Mouse (Mus musculus): ENCODE results near the gene Neurl1b.

Neurl1b gene

DNA sequence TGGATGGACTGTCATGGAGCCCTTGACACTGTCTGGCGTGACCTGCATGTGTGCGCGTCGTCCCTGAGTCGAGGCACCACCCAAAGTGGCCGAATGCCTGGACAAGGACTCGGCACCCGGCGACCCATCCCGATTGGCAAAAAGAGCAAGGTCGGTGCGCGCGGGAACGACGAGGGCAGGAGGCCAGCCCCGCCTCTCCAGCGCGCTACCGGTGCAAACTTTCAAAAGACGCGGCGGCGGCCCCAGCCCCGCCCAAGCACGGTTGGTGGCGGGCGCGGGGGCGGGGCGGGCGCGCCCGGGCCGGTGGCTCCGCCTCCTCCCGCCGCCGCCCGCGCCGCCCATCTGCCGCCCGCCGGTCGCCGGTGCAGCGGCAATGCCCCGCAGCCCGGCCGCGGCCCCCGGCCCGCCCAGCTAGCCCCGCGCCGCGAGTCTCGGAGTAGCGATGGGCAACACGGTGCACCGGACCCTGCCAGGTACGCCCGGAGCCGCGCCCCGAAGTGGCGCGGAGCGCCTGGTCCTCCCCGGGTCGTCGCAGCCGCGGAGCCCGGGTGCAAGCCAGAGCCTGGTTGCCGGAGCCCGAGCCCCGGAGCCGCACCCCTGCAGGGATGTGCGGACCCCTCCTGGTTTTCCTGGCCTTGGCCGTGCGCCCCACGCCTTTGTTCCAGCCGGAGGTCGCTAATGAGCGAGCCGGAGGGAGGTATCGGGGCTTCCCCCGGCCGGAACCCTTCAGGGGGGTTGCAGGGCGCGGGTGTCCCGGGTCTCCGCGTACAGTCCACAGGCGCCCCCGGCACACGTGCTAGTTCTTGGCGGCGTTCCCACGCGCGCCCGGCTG is at the start of gene Neurl1b:
TSS of gene Neurl1b (plus strand) at position 307 of the 832 bp plus-strand sequence.
- peak; percentile 68 for DNase-seq

GRCm38 (mm10) chr17:26366792-26367191 is 47.8 kb upstream of the Neurl1b start:
- DNase-seq, result no peak

- DNase-seq, result peak; percentile 93
These were observed 46.2 kb upstream of the Neurl1b start for GRCm38 (mm10) chr17:26368336-26368992.

GRCm38 (mm10) chr17:26370521-26371245 is 43.9 kb upstream of the Neurl1b start:
- peak; percentile 88 for DNase-seq

DNA sequence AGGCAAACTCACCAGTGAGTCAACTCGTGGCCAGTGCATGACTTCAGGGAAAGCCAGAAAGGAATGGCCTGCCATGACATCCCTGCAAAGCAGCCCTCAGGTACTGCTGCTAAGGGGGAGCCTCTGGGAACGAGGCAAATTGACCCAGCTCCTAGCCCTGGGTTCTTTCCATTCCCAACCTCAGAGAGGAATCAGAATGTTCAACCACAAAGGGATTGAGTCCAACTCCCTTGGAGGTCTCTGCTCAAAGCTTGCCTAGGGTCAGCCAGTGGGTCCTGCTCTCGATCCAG is 43.4 kb upstream of the Neurl1b start:
- DNase-seq, result no peak

GRCm38 (mm10) chr17:26373211-26373610 is 41.4 kb upstream of the Neurl1b start:
- DNase-seq, result no peak

DNA sequence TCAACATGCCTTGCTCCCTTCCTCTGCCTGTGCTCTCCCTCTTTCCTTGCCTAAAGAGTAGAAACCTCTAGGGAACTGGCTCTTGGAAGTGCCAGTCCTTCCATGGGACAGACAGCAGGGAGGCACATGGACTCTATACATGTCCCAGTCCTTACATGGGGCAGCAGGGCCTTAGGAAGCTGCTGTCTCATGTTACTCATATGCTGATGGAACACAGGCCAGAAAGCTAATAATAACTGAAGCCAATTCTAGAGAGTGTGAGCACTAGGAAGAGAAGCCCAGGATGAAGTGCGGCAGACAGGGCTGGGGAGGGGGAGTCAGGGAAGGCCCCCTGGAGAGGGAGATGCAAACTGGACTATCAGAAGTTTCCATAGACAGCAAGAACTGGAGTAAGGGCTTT is 38.2 kb upstream of the Neurl1b start:
- DNase-seq, result no peak

DNA sequence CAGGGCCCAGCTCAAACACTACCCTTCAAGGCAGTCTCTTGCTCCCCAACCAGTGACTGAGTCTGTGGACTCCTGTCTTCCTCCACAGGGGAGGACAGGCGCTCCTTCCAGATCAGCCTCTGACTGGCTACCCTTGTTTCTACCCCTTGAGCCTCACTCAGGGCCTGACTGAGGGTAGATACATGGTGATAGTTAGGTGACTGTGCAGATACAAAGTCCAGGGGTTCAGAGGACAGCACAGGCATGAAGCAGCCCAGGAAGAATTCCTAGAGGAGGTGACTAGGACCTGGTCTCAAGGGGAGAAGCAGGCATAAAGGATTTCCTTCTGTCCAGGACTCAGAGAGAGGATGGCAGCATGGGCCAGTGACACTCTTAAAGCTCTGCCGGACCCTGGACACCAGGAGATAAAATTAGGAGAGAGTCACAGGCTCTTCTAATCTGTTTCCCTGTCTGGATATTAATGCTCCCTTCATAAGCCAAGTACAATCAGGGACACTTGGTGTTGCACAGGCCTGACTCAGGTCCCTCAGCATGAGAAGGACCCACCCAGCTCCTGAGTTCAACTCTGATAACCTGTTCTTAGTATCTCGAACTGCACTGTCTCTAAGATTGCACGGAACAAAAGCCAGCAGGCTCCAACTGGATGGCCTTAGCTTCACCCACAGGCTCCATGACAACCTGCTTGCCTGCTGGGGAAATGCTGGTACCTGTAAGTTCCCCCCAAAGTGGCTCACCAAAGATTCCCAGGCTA is 37.5 kb upstream of the Neurl1b start:
- DNase-seq, result no peak

DNA sequence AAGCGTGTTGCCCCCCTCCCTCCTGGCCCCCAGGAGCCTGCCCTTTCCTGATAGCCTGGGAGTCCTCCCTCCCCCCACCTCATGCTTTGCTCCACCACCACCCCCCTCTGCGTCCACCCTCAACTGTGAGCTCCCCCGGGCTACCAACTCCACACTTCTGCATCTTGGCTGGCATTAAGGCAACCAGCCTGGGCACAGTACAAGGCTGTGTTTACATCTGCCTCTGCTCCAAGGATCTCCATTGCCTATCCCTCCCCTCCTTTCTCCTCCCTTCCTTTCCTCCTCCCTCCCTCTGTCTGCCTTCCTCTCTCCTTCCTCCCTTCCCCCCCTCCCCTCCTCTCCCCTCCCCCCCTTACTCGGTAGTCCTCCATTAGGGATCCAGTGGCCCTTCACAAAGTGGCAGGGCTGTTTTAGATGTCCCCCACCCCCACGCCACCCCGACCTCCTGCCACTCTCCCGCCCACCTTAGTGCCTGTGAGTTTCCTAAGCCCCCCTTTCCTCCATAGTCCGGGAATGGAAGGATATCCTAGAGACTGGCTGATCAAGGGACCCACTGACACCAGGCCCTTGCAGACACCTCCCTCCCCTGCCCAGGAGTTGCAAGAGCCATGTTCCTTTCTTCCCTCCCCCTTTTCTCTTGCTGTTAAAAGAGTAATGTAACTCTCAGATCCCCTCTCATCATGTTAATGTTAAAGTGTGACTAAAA is 34.2 kb upstream of the Neurl1b start:
- no peak for DNase-seq

DNA sequence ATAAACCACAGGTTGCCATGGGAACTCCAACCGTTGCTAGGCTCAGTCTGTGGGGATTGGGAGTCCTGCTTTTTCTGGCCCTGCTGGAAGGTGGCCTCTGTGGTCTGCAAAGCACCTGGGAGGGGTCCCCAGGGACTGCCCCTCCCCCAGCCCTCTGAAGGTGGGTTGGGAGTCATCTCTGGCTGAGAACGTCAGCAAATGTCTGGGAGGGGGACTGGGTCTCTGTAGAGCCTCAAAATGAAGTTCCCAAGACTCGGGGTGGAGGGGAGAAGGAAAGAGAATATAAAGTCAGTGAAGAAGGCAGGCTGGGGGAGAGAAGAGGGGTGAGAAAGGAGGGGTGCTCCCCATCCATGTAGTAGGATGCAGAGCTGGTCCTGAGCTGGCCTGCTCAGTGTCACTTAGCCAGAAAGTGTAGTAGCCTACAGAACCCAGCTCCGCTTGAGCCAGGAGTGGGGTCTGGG is 33.6 kb upstream of the Neurl1b start:
- DNase-seq, result no peak

DNA sequence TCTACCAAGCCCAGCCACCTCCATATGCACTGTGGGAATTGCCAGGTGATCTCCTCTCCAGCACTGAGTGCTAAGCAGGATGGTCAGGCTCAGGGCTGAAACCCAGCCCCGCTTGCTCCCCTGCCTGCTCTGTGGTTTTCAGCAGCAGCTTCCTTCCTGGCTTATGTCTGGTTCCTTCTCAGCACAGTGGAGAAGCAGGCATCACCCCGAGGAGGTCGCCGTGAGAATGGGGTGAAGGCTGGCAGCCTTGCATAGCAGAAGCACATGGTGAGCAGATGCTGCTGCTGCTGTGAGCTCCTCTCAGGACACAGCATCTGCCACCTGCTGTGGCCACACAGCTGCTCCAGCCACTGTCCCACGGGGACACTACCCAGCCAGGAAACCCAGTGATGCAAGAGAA is 33.0 kb upstream of the Neurl1b start:
- DNase-seq, result no peak

GRCm38 (mm10) chr17:26382176-26382575 is 32.5 kb upstream of the Neurl1b start:
- no peak for DNase-seq

- no peak for DNase-seq
These were observed 31.9 kb upstream of the Neurl1b start for GRCm38 (mm10) chr17:26382687-26383086.

DNA sequence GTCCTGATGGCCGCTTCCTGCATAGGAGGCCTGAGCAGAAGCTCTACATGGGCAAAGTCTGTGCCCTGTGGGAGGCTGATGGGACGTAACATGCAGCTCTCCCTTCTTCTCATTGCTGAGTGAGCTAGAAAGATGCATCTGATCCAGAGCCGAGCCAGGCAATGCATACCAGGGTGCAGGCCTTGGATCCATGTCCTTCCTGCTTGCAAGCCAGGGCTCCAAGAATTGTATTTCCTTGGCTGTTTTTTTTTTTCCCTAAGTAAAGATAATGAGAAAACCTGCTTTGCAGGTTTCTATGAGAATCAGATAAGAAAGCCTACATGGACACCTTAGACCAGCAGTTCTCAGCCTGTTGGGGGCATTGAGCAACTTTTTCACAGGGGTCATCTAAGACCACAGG is 30.5 kb upstream of the Neurl1b start:
- no peak for DNase-seq

GRCm38 (mm10) chr17:26385252-26386130 is 29.1 kb upstream of the Neurl1b start:
- DNase-seq, result peak; percentile 79

- no peak for DNase-seq
These were observed 28.5 kb upstream of the Neurl1b start for GRCm38 (mm10) chr17:26386131-26386481.

DNA sequence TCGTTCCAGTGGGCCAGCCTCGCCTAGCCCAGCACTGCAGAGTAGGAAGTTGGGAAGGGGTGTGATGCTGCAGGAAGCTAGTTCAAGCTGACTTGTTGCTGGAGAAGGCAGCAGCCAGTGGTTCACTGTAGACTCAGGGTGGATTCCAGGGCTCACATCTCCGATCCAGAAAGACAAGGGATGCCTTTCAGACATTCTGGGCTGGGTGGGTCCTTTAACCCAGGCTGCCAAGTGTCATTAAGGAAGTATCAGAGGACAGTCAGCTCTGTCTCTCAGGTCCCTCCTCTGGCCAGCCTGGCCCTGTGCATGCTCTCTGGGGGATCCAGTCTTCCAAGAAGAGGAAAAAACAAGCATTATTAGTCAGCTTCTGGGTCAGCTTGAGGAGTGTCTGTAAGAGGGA is 26.5 kb upstream of the Neurl1b start:
- DNase-seq, result peak; percentile 35

DNA sequence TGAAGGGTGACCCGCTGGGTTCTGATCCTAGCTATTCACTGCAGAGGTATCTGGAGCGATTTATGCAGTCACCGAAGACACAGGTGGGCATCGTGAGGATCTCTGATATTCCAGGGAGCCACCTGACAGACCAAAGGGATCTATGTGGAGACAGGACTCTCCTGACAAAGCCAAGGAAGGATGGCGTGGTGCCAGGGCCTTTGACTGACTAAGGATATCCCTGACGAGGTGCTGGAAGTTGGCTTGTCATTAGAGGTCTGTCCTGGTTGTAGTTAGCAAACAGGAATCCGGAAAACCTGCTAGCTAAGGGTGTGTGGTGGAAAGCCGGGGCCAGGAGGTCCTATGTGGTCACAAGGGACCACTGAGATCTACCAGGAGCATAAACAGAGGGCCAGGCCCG is 25.4 kb upstream of the Neurl1b start:
- DNase-seq, result no peak

- DNase-seq, result no peak
These were observed 24.0 kb upstream of the Neurl1b start for GRCm38 (mm10) chr17:26390666-26391065.

DNA sequence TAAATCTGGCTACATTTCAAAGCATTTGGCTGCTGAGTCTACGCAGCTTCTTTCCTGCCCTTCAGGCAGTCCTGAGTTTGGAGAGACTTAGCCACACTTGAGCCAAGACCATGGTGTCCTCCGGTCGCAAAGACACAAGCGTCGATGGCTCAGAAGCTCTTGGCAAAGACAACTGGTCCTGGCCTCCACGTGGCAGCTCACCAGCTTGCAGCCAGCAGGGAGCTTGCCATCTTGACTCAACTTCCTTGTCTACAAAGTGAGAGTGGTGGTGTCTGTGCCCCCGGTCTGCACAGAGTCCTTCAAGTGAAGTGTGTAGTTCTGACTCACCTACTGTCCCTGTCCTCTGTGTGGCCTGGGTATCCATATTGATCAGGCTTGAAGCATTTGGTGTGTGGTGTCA is 22.3 kb upstream of the Neurl1b start:
- DNase-seq, result no peak

DNA sequence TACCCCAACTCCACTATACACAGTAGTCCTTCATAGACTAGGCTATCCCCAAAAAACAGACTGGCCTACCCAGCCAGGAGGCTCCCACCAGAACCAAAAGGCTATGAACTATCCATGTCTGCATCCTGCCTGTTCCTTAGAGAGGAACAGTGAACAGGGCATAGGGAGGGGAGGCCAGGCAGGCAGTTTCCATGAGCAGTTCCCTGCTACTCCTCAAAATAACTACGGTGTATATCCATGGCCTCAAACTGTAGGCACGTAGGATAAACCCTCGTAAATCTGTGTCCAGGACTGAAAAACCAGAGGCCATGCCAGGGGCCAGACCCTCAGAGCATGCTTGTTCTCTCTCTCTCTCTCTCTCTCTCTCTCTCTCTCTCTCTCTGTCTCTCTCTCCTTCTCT is 17.9 kb upstream of the Neurl1b start:
- no peak for DNase-seq

All from lung, postnatal 36 days (tissue).